Mouse (Mus musculus): ENCODE measurements around the gene Gprin1. TPM values are rescaled to one million over a fixed set of nuclear protein-coding genes. Genes with fewer than 3 reads are reported as not detected.

Gene Gprin1
- polyA plus RNA-seq, 1 experiment from 2014 or later, result 5.8 TPM

DNA sequence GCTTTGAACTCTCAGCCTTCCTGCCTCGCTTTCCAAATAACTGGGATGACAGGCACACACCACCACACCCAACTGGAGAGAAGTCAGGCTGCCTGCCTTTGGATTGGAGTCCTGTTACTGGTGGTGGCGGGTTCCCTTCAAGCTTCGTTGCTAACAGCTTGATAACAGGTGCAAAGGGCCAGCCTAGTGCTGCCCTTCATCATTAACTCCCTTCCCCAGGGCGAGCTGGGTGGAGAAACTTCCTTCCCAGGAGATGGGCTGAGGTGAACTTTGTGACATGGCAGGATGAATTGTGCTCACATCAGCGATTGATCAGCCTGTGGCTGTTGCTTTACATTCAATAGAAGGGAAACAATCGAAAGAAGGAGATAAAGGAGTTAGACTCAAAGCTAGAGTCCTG, 44.8 kb downstream of the Gprin1 start:
- Histone ChIP-seq H3K36me3 (no peaks in the 10 kb centered on the region), H3K27me3 (no peaks in the 10 kb centered on the region), H3K4me2 (replicated peaks) (no peak overlapping the region), H3K9ac (replicated peaks) (no peak overlapping the region), H3K27ac (no peak overlapping the region), H3K9me3 (no peaks in the 10 kb centered on the region), H3K4me1 (replicated peaks) (no peaks in the 10 kb centered on the region), H3K4me3 (replicated peaks) (no peak overlapping the region)
- ATAC-seq, result no peak
- 53% methylated on average over 6 of the region's 6 CpGs for WGBS

DNA sequence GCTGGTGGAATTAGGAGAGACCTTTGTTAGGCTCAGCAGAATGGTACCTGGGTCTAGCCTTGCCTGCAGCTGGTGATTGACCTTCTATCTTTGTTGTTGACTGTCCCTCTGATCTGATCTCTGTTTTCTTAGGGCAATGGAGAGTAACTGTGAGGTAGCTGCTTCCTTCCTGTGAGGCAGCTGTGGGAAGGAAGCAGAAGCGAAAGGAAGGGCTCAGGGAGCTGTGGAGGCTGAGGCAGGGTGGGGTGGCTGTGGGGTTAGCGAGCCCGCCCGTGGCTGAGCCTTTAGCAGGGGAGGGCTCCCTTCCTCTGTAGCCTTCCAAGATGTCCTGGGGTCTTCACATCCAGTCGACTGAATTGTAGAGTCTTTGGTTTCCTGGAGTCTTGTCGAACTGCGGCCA, 47.2 kb downstream of the Gprin1 start:
- Histone ChIP-seq H3K36me3 (no peaks in the 10 kb centered on the region), H3K27ac (no peak overlapping the region), H3K9me3 (no peaks in the 10 kb centered on the region), H3K4me2 (replicated peaks) (no peak overlapping the region), H3K4me3 (replicated peaks) (no peak overlapping the region), H3K27me3 (no peaks in the 10 kb centered on the region), H3K4me1 (replicated peaks) (no peaks in the 10 kb centered on the region), H3K9ac (replicated peaks) (no peak overlapping the region)
- 66% methylated on average over 7 of the region's 7 CpGs for WGBS
- ATAC-seq, result no peak

DNA sequence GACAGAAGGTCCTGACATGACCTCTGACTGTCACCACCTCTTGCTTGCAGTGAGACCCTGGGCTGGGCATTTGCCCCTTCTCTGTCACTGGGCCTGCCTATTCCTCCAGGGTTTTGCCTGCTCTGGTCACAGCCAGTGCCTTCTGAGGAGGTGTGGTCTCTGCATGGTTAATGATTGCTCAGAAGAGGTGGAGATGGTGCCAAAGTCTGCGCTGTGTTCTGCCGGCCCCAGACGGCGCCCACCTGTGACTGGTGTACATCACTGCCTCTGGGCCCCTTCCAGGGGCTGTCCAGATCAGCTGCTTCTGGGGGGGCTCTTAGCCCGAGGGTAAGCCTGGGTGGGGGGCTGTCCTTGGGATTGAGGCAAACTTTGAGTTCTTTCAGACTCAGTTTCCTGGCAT, 48.4 kb downstream of the Gprin1 start, which contains the start of gene Cdhr2:
Gene Cdhr2 (plus strand): TSS at position 219 of the 400 bp plus-strand sequence.
- no peak within 1 kb of the TSS for H3K4me3 ChIP-seq (replicated peaks)
- H3K36me3 ChIP-seq, result no peaks in the 10 kb centered on the region
- no peaks in the 10 kb centered on the region for H3K9me3 ChIP-seq
- no peak within 1 kb of the TSS for H3K27ac ChIP-seq
- H3K4me2 ChIP-seq (replicated peaks), result no peak within 1 kb of the TSS
- no peaks in the 10 kb centered on the region for H3K27me3 ChIP-seq
- H3K4me1 ChIP-seq (replicated peaks), result no peaks in the 10 kb centered on the region
- WGBS, result 78% methylated on average over 5 of the region's 5 CpGs
- no peak; the same call in 1 of the 2 replicates for ATAC-seq
- no peak within 1 kb of the TSS for H3K9ac ChIP-seq (replicated peaks)

DNA sequence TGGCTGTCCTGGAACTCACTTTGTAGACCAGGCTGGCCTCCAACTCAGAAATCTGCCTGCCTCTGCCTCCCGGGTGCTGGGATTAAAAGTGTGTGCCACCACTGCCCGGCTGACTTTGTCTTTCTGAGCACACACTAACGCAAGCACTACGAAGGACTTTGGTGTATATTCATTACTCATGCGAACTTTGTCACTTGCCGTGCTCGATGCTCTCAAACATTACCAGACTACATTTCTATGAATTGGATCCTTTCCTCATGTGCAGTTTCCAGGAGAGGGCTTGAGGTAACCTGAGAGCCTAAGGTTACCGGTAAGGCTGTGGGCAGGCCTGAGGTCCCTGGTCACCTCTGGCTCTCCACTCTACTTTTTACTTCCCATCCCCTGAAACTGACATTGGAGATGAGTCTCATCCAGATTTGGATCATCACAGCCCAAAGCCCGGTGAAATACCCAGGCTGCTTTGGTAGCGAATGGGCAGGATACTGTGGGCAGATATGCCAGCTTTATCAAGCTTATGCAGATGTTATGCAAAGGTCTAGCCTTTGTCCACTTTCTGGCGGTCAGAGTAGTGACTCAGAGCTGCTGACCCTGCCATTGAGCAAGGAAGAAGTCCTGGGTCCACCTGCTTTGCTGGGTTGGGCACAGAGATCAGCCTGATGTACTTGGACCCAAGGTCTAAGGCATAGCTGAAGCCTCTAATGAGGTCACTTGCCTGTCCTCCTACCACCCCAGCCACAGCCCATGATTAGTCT, 54.0 kb downstream of the Gprin1 start:
- Histone ChIP-seq H3K4me3 (replicated peaks) (no peak overlapping the region), H3K36me3 (no peaks in the 10 kb centered on the region), H3K4me2 (replicated peaks) (no peak overlapping the region), H3K9me3 (no peaks in the 10 kb centered on the region), H3K27ac (no peak overlapping the region), H3K4me1 (replicated peaks) (peaks cover 29% of the 10 kb centered on the region), H3K9ac (replicated peaks) (no peak overlapping the region), H3K27me3 (no peaks in the 10 kb centered on the region)
- WGBS, result 90% methylated on average over 11 of the region's 11 CpGs
- ATAC-seq, result no peak

DNA sequence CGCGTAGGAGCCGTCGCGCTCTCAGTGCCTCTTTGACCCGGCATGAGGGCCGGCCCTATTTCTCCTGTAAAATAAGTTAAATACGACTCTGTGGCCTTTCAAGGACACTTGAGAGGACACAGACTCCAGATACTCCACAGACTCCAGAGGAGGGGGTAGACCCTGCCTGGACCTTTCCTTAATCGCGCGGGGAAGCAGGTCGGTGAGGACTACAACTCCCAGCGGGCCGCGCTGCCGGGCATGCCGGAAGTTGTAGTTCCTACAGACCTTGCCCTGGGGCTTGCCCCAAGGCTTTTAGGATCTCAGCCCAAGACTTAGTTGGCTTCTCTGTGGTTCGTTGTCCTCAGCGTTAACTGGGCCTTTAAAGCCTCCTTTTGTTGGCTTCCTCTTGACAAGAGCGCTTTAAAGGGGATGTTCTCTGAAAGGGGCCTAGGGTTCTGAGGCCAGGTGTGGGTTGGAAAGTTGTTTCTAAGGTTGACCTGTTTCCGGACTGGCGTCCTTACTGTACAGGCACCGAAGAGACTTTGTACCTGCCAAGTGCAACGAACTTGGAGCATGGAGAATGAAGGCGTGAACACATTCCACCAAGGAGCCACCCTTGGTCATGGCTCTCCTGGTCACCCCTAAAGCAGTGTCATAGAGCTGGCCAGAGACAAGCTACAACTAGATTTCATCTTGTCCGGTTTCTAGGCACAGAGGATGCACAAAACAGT, 55.2 kb downstream of the Gprin1 start:
- Histone ChIP-seq H3K27me3 (no peaks in the 10 kb centered on the region), H3K27ac (peak overlapping the region; percentile 93), H3K36me3 (no peaks in the 10 kb centered on the region), H3K4me2 (replicated peaks) (peak overlapping the region; percentile 52), H3K4me3 (replicated peaks) (peak overlapping the region; percentile 99), H3K9ac (replicated peaks) (peak overlapping the region; percentile 70), H3K9me3 (no peaks in the 10 kb centered on the region), H3K4me1 (replicated peaks) (peaks cover 38% of the 10 kb centered on the region)
- 17% methylated on average over 26 of the region's 26 CpGs for WGBS
- peak; percentile 84 for ATAC-seq

DNA sequence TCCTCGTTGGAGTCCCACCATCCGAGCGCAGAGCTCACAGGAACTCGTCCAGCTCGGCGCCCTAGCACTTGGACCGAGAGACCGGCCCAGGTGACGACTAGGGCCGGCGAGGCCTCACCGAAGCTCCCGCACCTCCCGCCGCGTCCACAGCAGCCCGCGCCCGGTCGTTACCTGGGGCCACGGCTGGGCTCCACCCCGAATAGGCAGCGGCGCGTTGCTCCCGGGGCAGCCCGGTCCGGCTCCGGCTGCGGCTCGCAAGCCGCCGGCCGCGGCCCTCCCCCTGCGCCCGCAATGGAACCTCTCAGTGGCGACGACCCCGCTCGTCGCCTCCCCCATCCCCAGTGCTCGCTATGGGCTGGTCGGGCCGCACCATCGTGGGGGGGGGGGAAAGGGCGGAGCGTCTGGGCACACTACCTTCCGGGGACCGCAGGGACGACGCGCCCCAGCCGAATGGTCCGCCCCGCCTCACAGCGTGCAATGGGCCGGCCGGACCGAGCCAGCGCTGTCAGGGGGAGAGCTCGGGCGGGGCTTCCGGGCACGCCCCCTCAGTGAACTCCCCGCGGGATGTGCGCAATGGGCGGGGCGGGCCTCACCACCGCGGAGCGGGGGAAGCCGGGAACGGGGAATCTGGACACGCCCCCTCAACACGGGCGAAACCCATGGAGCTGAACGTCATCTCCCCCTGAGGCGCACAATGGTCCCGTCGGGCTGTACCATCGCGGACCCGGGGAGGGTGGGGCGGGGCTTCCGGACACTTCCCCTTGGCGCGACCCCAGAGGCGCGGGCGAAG, 55.9 kb downstream of the Gprin1 start, which contains the start of gene Rnf44:
Gene Rnf44 (minus strand): TSS at position 350 of the 790 bp plus-strand sequence.
- Histone ChIP-seq H3K9ac (replicated peaks) (peak within 1 kb of the TSS; percentile 99), H3K4me1 (replicated peaks) (peaks cover 44% of the 10 kb centered on the region), H3K36me3 (no peaks in the 10 kb centered on the region), H3K27ac (peak within 1 kb of the TSS; percentile 93), H3K4me3 (replicated peaks) (peak within 1 kb of the TSS; percentile 99), H3K4me2 (replicated peaks) (peak within 1 kb of the TSS; percentile 74), H3K9me3 (no peaks in the 10 kb centered on the region), H3K27me3 (no peaks in the 10 kb centered on the region)
- ATAC-seq, result peak; percentile 98
- under 1% methylated on average over 83 of the region's 92 CpGs for WGBS

DNA sequence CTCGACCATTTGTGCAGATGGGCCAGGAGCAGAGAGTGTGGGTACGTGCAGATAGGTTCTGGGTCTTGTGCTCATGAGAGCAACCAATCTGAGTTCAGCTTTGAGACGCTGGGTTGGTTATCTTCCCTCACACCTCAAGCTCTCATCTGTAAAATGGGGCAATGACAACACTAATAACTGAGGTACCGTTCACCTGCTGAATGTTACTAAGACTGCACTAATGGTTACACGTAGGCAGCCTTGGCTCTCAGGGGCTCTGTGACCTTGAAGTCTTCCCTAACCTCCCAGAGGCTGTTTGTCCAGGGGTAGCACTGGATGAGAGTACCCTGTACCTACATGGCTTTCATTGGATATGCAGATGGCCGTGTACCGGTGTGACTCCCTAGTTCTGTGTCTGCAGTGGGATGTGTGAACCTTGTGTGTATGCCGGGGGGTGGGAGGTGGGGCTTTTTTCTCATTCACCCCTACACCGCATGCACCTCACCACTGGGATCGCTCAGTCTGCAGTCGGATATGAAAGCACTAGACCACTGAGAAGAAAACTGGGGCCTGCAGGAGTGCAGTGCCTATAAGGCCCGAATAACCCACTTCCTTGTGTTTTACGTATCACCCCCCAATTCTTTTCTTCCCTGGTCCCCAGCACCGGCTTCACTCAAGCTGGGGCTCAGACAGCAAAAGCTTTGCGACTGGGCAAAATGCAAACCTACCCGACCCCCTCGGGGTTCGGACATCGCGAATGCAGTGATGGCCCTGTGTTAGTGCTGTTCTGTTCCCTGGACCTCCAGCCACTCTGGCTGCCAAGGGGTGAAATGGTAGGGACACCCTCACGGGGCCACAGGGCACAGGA, 56.7 kb downstream of the Gprin1 start:
- peak overlapping the region; percentile 74 for H3K4me2 ChIP-seq (replicated peaks)
- no peaks in the 10 kb centered on the region for H3K36me3 ChIP-seq
- H3K4me3 ChIP-seq (replicated peaks), result peak overlapping the region; percentile 99
- H3K9ac ChIP-seq (replicated peaks), result peak overlapping the region; percentile 99
- no peaks in the 10 kb centered on the region for H3K9me3 ChIP-seq
- no peaks in the 10 kb centered on the region for H3K27me3 ChIP-seq
- no peak; the same call in 1 of the 2 replicates for ATAC-seq
- peaks cover 50% of the 10 kb centered on the region for H3K4me1 ChIP-seq (replicated peaks)
- H3K27ac ChIP-seq, result peak overlapping the region; percentile 93
- WGBS, result 15% methylated on average over 21 of the region's 21 CpGs

DNA sequence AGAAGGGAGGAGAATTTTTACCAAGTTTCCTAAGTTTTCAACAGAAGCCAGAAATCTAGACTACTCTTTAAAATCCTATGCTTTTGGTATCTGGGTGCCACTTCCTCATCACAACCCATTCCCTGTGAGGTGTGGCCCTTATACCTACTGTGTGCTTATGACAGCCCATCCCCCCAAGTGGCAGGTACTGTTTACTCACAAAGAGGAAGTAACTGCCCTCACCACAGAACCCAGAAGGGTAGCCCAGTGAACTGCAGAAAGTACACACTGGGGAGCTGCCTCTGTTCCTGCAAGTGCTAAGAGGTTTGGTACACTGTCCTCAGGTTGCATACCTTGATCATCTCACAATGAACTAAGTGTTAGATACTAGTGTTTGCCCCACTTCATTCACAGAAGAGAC, 57.9 kb downstream of the Gprin1 start:
- H3K4me2 ChIP-seq (replicated peaks), result peak overlapping the region; percentile 74
- H3K27me3 ChIP-seq, result no peaks in the 10 kb centered on the region
- H3K4me3 ChIP-seq (replicated peaks), result peak overlapping the region; percentile 99
- H3K9me3 ChIP-seq, result no peaks in the 10 kb centered on the region
- H3K36me3 ChIP-seq, result no peaks in the 10 kb centered on the region
- no peak overlapping the region for H3K27ac ChIP-seq
- ATAC-seq, result no peak
- peaks cover 50% of the 10 kb centered on the region for H3K4me1 ChIP-seq (replicated peaks)
- H3K9ac ChIP-seq (replicated peaks), result peak overlapping the region; percentile 99

DNA sequence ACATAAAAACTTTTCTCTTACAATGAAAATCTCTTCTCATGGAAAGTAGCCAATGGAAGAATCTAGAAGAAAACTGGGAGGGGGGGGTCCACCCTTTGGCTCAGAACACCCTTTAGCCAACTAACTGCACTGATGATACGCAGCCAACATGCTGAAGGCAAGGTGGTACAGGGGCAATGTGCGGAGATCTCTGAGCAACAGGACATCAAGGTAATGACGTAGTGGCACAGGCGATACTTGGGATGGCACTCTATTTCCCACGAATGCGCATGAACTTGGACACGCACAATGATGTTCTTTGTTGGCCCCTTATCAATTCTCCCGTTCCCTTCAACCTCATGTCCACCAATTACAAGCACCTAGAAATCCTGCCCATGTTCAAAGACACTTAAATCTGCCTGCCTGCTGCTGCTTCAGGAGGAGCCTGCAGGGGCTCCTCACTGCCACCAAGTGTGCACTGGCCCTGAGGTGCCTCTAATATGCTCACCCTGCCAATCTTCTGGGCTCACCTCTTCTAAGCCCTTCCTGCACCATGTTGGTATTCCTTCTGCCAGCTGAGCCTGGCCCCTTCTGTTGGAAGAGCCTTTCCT, 59.4 kb downstream of the Gprin1 start:
- WGBS, result 93% methylated on average over 8 of the region's 8 CpGs
- ATAC-seq, result no peak
- no peaks in the 10 kb centered on the region for H3K36me3 ChIP-seq
- H3K4me2 ChIP-seq (replicated peaks), result no peak overlapping the region
- no peaks in the 10 kb centered on the region for H3K9me3 ChIP-seq
- no peak overlapping the region for H3K4me3 ChIP-seq (replicated peaks)
- no peaks in the 10 kb centered on the region for H3K27me3 ChIP-seq
- H3K9ac ChIP-seq (replicated peaks), result no peak overlapping the region
- no peak overlapping the region for H3K27ac ChIP-seq
- peaks cover 63% of the 10 kb centered on the region for H3K4me1 ChIP-seq (replicated peaks)

DNA sequence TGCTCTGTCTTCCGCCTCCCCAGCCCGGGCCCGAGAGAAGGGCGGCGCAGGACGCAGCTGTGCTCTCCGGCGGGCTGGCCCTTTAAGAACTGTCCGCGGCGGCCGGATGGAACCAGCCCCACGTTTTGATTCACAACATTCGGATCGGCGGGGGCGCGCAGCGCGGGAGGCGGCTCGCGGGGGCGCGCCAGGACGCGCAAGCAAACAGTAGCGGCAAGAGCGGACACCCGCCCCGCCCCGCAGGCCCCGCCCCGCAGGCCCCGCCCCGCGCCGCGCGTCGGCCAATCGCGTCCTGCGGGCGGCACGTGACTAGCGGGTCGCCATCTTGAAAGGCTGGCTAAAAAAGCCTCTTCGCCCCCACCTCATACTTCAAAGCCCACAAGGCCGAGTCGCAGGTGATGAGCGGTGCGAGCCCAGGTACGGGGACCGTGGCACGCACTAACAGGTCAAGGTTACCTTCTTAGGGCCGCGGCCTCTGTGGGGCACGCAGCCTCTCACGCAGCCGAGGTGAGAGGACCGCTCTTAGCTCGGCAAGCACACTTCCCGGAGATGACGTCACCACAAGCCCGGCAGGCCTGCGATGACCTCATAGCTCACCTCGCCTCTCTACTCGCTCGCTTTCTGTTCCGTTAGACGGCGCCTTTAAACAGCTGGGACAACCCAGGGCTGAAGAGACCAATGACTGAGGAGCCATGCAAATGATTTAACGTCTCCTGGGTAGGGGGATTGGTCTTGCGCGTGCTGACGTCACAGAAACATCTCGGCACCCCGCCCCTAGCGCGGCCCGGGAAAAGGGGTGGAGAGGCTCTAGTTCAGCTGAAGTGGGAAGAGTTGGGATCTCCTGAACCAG, 61.9 kb downstream of the Gprin1 start:
- peak overlapping the region; percentile 95 for H3K4me2 ChIP-seq (replicated peaks)
- peaks cover 15% of the 10 kb centered on the region for H3K36me3 ChIP-seq
- peaks cover 70% of the 10 kb centered on the region for H3K4me1 ChIP-seq (replicated peaks)
- H3K9me3 ChIP-seq, result no peaks in the 10 kb centered on the region
- H3K27me3 ChIP-seq, result no peaks in the 10 kb centered on the region
- H3K9ac ChIP-seq (replicated peaks), result peak overlapping the region; percentile 99
- WGBS, result 0% methylated on average over 79 of the region's 82 CpGs
- peak overlapping the region; percentile 98 for H3K27ac ChIP-seq
- ATAC-seq, result peak; percentile 91
- H3K4me3 ChIP-seq (replicated peaks), result peak overlapping the region; percentile 95
